Mouse (Mus musculus) embryonic facial prominence, embryonic 10.5 days (tissue): ENCODE data around the gene Ppfia4. TPM values are rescaled to one million over a fixed set of nuclear protein-coding genes. Genes with fewer than 3 reads are reported as not detected.

Experiments
- DNase-seq: peaks from one replicate; pipeline ENCODE4 v3.0.0-alpha.2; 2017; ENCODE audit warnings: low spot score
- H3K27ac ChIP-seq: fragments of 300-500 bp; sonication (generic); replicated peaks from 2 replicates; pipeline ENCODE4 v1.5.1; 2016; ENCODE audit warnings: mild to moderate bottlenecking
- H3K27me3 ChIP-seq: fragments of 300-500 bp; sonication (generic); replicated peaks from 2 replicates; pipeline ENCODE4 v1.6.1; 2016; ENCODE audit warnings: low read depth, mild to moderate bottlenecking; ENCODE audit not compliant: poor library complexity, severe bottlenecking
- H3K36me3 ChIP-seq: fragments of 300-500 bp; sonication (generic); replicated peaks from 2 replicates; pipeline ENCODE4 v1.6.1; 2016; ENCODE audit warnings: mild to moderate bottlenecking, moderate library complexity
- H3K4me1 ChIP-seq: fragments of 300-500 bp; sonication (generic); 2 replicates; pipeline ENCODE4 v1.6.1; 2016
- H3K4me3 ChIP-seq: fragments of 300-500 bp; sonication (generic); 2 replicates; pipeline ENCODE4 v1.5.1; 2016; ENCODE audit warnings: mild to moderate bottlenecking, moderate library complexity
- H3K9me3 ChIP-seq: fragments of 300-500 bp; sonication (generic); 2 replicates; pipeline ENCODE4 v1.6.1; 2016; ENCODE audit warnings: mild to moderate bottlenecking
- WGBS: fragments of 180-500 bp; shearing (Covaris S2); methylation state at CpG from one replicate; pipeline ENCODE4 v1.1.7; 2016; 5-methylcytosine and 5-hydroxymethylcytosine counted together
- polyA plus RNA-seq: library from polyadenylated mRNA; unstranded; fragments of >200 nt; fragmentation: Nextera tagmentation; extraction: Ambion mirVana; gene quantifications from 2 replicates; pipeline ENCODE4 v1.2.1, GENCODE M21; 2016

Gene Ppfia4
- polyA plus RNA-seq, 1 experiment from 2014 or later = 2.5 TPM

- WGBS = 71% methylated on average over 5 of the region's 5 CpGs
- peak; percentile 33 for DNase-seq
- no peaks in the 10 kb centered on the region for H3K9me3 ChIP-seq
- H3K4me3 ChIP-seq = no peak overlapping the region
- H3K4me1 ChIP-seq = peaks cover 45% of the 10 kb centered on the region
- 0 out of 2 replicates have a peak overlapping the region, but pooled peaks have one; percentile 26 for H3K27ac ChIP-seq
- H3K27me3 ChIP-seq = peaks cover 6% of the 10 kb centered on the region; the same call in 1 of the 2 replicates
- H3K36me3 ChIP-seq = no peaks in the 10 kb centered on the region
These were observed 41.8 kb downstream of the Ppfia4 start for GRCm38 (mm10) chr1:134290909-134291308.

GRCm38 (mm10) chr1:134290300-134290699 is 42.4 kb downstream of the Ppfia4 start:
- 89% methylated on average over 13 of the region's 13 CpGs for WGBS
- peak; percentile 24 for DNase-seq
- Histone ChIP-seq H3K4me3 (no peak overlapping the region), H3K9me3 (no peaks in the 10 kb centered on the region), H3K27ac (peak overlapping the region; percentile 63), H3K4me1 (peaks cover 51% of the 10 kb centered on the region), H3K36me3 (no peaks in the 10 kb centered on the region), H3K27me3 (peaks cover 6% of the 10 kb centered on the region; the same call in 1 of the 2 replicates)

GRCm38 (mm10) chr1:134289598-134290099 is 43.1 kb downstream of the Ppfia4 start, which contains the start of gene Myog:
Gene Myog (plus strand): TSS chr1:134289989.
- 29% methylated on average over 11 of the region's 11 CpGs for WGBS
- no peaks in the 10 kb centered on the region for H3K36me3 ChIP-seq
- no peak within 1 kb of the TSS for H3K4me3 ChIP-seq
- peaks cover 11% of the 10 kb centered on the region; the same call in 1 of the 2 replicates for H3K27me3 ChIP-seq
- peaks cover 58% of the 10 kb centered on the region for H3K4me1 ChIP-seq
- no peaks in the 10 kb centered on the region for H3K9me3 ChIP-seq
- DNase-seq = peak; percentile 63
- peak within 1 kb of the TSS; percentile 63 for H3K27ac ChIP-seq

GRCm38 (mm10) chr1:134288239-134288638 is 44.5 kb downstream of the Ppfia4 start:
- Histone ChIP-seq H3K9me3 (no peaks in the 10 kb centered on the region), H3K27ac (no peak overlapping the region), H3K27me3 (peaks cover 13% of the 10 kb centered on the region; the same call in 1 of the 2 replicates), H3K4me1 (peaks cover 57% of the 10 kb centered on the region), H3K4me3 (no peak overlapping the region), H3K36me3 (no peaks in the 10 kb centered on the region)
- no peak for DNase-seq
- 76% methylated on average over 3 of the region's 3 CpGs for WGBS

GRCm38 (mm10) chr1:134285458-134286120 is 47.1 kb downstream of the Ppfia4 start:
- Histone ChIP-seq H3K27ac (peak overlapping the region; percentile 51; the same call in 1 of the 2 replicates), H3K4me3 (no peak overlapping the region), H3K4me1 (peaks cover 41% of the 10 kb centered on the region), H3K27me3 (peaks cover 13% of the 10 kb centered on the region; the same call in 1 of the 2 replicates), H3K9me3 (no peaks in the 10 kb centered on the region), H3K36me3 (no peaks in the 10 kb centered on the region)
- DNase-seq = no peak
- WGBS = 53% methylated on average over 10 of the region's 10 CpGs

- Histone ChIP-seq H3K9me3 (no peaks in the 10 kb centered on the region), H3K4me1 (peaks cover 25% of the 10 kb centered on the region), H3K27ac (no peak overlapping the region), H3K36me3 (no peaks in the 10 kb centered on the region), H3K27me3 (peaks cover 6% of the 10 kb centered on the region; the same call in 1 of the 2 replicates), H3K4me3 (no peak overlapping the region)
- DNase-seq = no peak
- 61% methylated on average over 1 of the region's 1 CpGs for WGBS
These were observed 49.6 kb downstream of the Ppfia4 start for GRCm38 (mm10) chr1:134283108-134283507.

GRCm38 (mm10) chr1:134282342-134282741 is 50.4 kb downstream of the Ppfia4 start:
- Histone ChIP-seq H3K27me3 (peaks cover 6% of the 10 kb centered on the region; the same call in 1 of the 2 replicates), H3K4me3 (no peak overlapping the region), H3K4me1 (peaks cover 25% of the 10 kb centered on the region), H3K9me3 (no peaks in the 10 kb centered on the region), H3K27ac (no peak overlapping the region), H3K36me3 (no peaks in the 10 kb centered on the region)
- WGBS = 75% methylated on average over 3 of the region's 3 CpGs
- no peak for DNase-seq

GRCm38 (mm10) chr1:134281563-134281962 is 51.2 kb downstream of the Ppfia4 start:
- 72% methylated on average over 4 of the region's 4 CpGs for WGBS
- Histone ChIP-seq H3K9me3 (no peaks in the 10 kb centered on the region), H3K4me1 (peaks cover 22% of the 10 kb centered on the region), H3K27me3 (0 out of 2 replicates have a peak, but pooled peaks cover 6% of the 10 kb centered on the region), H3K4me3 (no peak overlapping the region), H3K36me3 (no peaks in the 10 kb centered on the region), H3K27ac (no peak overlapping the region)
- DNase-seq = no peak

- Histone ChIP-seq H3K27me3 (peaks cover 6% of the 10 kb centered on the region; the same call in 1 of the 2 replicates), H3K36me3 (no peaks in the 10 kb centered on the region), H3K27ac (no peak overlapping the region), H3K4me1 (peaks cover 22% of the 10 kb centered on the region), H3K9me3 (no peaks in the 10 kb centered on the region), H3K4me3 (no peak overlapping the region)
- 85% methylated on average over 5 of the region's 5 CpGs for WGBS
- DNase-seq = no peak
These were observed 52.6 kb downstream of the Ppfia4 start for GRCm38 (mm10) chr1:134280174-134280573.

- Histone ChIP-seq H3K9me3 (no peaks in the 10 kb centered on the region), H3K27me3 (no peaks in the 10 kb centered on the region; the same call in 1 of the 2 replicates), H3K36me3 (no peaks in the 10 kb centered on the region), H3K4me1 (peaks cover 23% of the 10 kb centered on the region), H3K4me3 (no peak overlapping the region), H3K27ac (no peak overlapping the region)
- 81% methylated on average over 7 of the region's 7 CpGs for WGBS
- no peak for DNase-seq
These were observed 55.9 kb downstream of the Ppfia4 start for GRCm38 (mm10) chr1:134276823-134277222.

GRCm38 (mm10) chr1:134275616-134276464 is 56.9 kb downstream of the Ppfia4 start:
- Histone ChIP-seq H3K36me3 (no peaks in the 10 kb centered on the region), H3K4me1 (peaks cover 23% of the 10 kb centered on the region), H3K9me3 (no peaks in the 10 kb centered on the region), H3K27ac (no peak overlapping the region), H3K27me3 (no peaks in the 10 kb centered on the region; the same call in 1 of the 2 replicates), H3K4me3 (no peak overlapping the region)
- DNase-seq = no peak
- WGBS = 77% methylated on average over 13 of the region's 13 CpGs

GRCm38 (mm10) chr1:134274483-134274920 is 58.2 kb downstream of the Ppfia4 start:
- no peaks in the 10 kb centered on the region for H3K9me3 ChIP-seq
- H3K27ac ChIP-seq = no peak overlapping the region
- H3K4me3 ChIP-seq = no peak overlapping the region
- H3K27me3 ChIP-seq = no peaks in the 10 kb centered on the region; the same call in 1 of the 2 replicates
- 84% methylated on average over 7 of the region's 7 CpGs for WGBS
- H3K4me1 ChIP-seq = peaks cover 23% of the 10 kb centered on the region
- DNase-seq = no peak
- no peaks in the 10 kb centered on the region for H3K36me3 ChIP-seq
